Mouse (Mus musculus) midbrain, embryonic 15.5 days (tissue): ENCODE results near the gene Nkpd1. TPM values are rescaled to one million over a fixed set of nuclear protein-coding genes. Genes with fewer than 3 reads are reported as not detected.

ENCODE experiments used
- ATAC-seq: fragments of 200-750 bp; cut with Nextera tagmentation; replicated peaks from 2 replicates; pipeline ENCODE4 v1.8.0; 2017; ENCODE audit warnings: moderate TSS enrichment
- H3K27ac ChIP-seq: fragments of 300-500 bp; sonication (generic); 2 replicates; pipeline ENCODE4 v1.5.1; 2015; ENCODE audit warnings: mild to moderate bottlenecking, inconsistent platforms
- H3K27me3 ChIP-seq: fragments of 300-500 bp; sonication (generic); replicated peaks from 2 replicates; pipeline ENCODE4 v1.6.1; 2015; ENCODE audit warnings: inconsistent platforms
- H3K36me3 ChIP-seq: fragments of 300-500 bp; sonication (generic); replicated peaks from 2 replicates; pipeline ENCODE4 v1.6.1; 2015; ENCODE audit warnings: inconsistent platforms
- H3K4me1 ChIP-seq: fragments of 300-500 bp; sonication (generic); 2 replicates; pipeline ENCODE4 v1.6.1; 2015; ENCODE audit warnings: inconsistent platforms
- H3K4me2 ChIP-seq: fragments of 300-500 bp; sonication (generic); 2 replicates; pipeline ENCODE4 v1.6.1; 2015; ENCODE audit warnings: inconsistent platforms, mild to moderate bottlenecking, moderate library complexity
- H3K4me3 ChIP-seq: fragments of 300-500 bp; sonication (generic); 2 replicates; pipeline ENCODE4 v1.5.1; 2015; ENCODE audit warnings: mild to moderate bottlenecking, inconsistent platforms
- H3K9ac ChIP-seq: fragments of 300-500 bp; sonication (generic); 2 replicates; pipeline ENCODE4 v1.6.1; 2015; ENCODE audit warnings: mild to moderate bottlenecking, inconsistent platforms
- H3K9me3 ChIP-seq: fragments of 300-500 bp; sonication (generic); 2 replicates; pipeline ENCODE4 v1.6.1; 2016; ENCODE audit warnings: inconsistent platforms
- WGBS: fragments of 180-500 bp; shearing (Covaris S2); methylation state at CpG from one replicate; pipeline ENCODE4 v1.1.7; 2015; ENCODE audit warnings: mixed read lengths; 5-methylcytosine and 5-hydroxymethylcytosine counted together
- polyA plus RNA-seq: library from polyadenylated mRNA; unstranded; fragments of >200 nt; fragmentation: Nextera tagmentation; extraction: Ambion mirVana; gene quantifications from 2 replicates; pipeline ENCODE4 v1.2.1, GENCODE M21; 2015

The Nkpd1 gene
- polyA plus RNA-seq, 1 experiment from 2014 or later: 0.74 TPM

GRCm38 (mm10) chr7:19491731-19492130 is 25.9 kb upstream of the Nkpd1 start:
- H3K4me1 ChIP-seq: peaks cover 13% of the 10 kb centered on the region; the same call in 1 of the 2 replicates
- H3K4me3 ChIP-seq: peak overlapping the region; percentile 22
- no peak for ATAC-seq
- no peaks in the 10 kb centered on the region for H3K36me3 ChIP-seq
- peak overlapping the region; percentile 34 for H3K4me2 ChIP-seq
- H3K27ac ChIP-seq: no peak overlapping the region
- peak overlapping the region; percentile 13; the same call in 1 of the 2 replicates for H3K9ac ChIP-seq
- 4% methylated on average over 26 of the region's 26 CpGs for WGBS
- H3K9me3 ChIP-seq: no peaks in the 10 kb centered on the region
- peaks cover 59% of the 10 kb centered on the region for H3K27me3 ChIP-seq

DNA sequence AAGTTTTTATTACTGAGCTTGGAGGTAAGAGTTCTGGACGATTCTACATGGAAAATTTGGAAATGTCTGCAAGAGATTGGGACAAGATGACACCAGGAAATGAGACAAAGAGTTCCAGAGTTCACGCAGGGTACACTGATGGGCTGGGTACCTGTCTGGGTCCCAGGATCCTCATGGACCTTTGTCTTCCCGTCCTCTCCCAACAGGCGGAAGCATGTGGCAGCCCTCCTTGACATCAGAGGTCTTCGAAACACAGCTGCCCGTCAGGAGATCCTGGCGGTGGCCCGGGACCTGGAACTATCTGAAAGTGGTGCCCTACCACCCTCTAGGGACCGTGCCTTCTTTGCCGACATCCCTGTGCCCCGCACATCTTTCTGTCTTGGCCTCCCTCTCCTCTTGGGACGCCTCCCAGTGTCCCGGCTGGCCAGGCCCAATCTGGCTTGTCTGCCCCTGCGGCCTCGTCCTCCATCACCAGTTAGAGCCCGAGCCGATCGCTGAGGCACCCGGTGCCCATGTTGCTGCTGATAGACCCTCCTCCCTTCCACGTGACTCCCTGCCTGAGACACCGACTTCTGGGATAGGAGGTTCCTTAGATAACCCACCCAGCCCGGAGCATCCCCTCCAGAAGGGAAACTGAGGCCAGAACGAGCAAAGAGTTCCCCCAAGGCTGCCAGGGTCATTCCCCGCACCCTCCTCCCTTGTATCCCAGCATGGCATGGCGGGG is 22.7 kb upstream of the Nkpd1 start:
- 85% methylated on average over 25 of the region's 25 CpGs for WGBS

GRCm38 (mm10) chr7:19495521-19496213 is 22.0 kb upstream of the Nkpd1 start:
- no peak overlapping the region for H3K9ac ChIP-seq
- H3K36me3 ChIP-seq: no peaks in the 10 kb centered on the region
- no peak overlapping the region for H3K4me3 ChIP-seq
- 80% methylated on average over 20 of the region's 20 CpGs for WGBS
- no peak overlapping the region for H3K4me2 ChIP-seq
- no peak for ATAC-seq
- H3K4me1 ChIP-seq: peaks cover 5% of the 10 kb centered on the region; the same call in 1 of the 2 replicates
- no peak overlapping the region for H3K27ac ChIP-seq
- peaks cover 25% of the 10 kb centered on the region for H3K27me3 ChIP-seq
- H3K9me3 ChIP-seq: no peaks in the 10 kb centered on the region

More for the DNA sequence above, 22.7 kb upstream of the Nkpd1 start:
- H3K27ac ChIP-seq: no peak overlapping the region
- no peak overlapping the region for H3K4me2 ChIP-seq
- ATAC-seq: no peak
- no peak overlapping the region for H3K9ac ChIP-seq
- H3K4me3 ChIP-seq: no peak overlapping the region
- peaks cover 6% of the 10 kb centered on the region; the same call in 1 of the 2 replicates for H3K4me1 ChIP-seq
- H3K27me3 ChIP-seq: peaks cover 32% of the 10 kb centered on the region
- H3K9me3 ChIP-seq: no peaks in the 10 kb centered on the region
- H3K36me3 ChIP-seq: no peaks in the 10 kb centered on the region

GRCm38 (mm10) chr7:19496214-19496555 is 21.5 kb upstream of the Nkpd1 start:
- no peak overlapping the region for H3K4me3 ChIP-seq

DNA sequence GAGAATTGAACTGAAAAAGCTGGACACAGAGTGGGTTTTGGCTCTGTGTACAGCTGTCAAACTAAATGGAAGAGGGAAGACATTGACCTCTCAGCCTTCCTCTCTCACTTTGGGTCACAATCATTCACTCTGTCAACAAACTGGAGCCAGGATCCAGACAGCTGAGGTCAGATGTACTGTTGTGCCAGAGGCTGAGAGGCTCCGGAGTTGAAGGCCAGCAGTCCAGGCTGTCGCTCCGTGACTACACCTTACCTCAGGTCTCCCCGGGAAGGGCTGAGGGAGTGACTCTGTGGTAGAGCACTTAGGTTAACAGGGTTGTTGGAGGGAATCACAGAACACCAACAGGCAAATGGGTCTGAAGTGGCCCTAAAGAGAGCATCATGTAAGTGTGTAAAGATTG is 19.3 kb upstream of the Nkpd1 start:
- no peak overlapping the region for H3K4me3 ChIP-seq
- 0 out of 2 replicates have a peak, but pooled peaks cover 6% of the 10 kb centered on the region for H3K27me3 ChIP-seq
- no peaks in the 10 kb centered on the region for H3K4me1 ChIP-seq
- H3K4me2 ChIP-seq: no peak overlapping the region
- ATAC-seq: no peak
- WGBS: 90% methylated on average over 4 of the region's 4 CpGs
- H3K36me3 ChIP-seq: no peaks in the 10 kb centered on the region
- no peak overlapping the region for H3K9ac ChIP-seq
- H3K9me3 ChIP-seq: no peaks in the 10 kb centered on the region
- H3K27ac ChIP-seq: no peak overlapping the region

More at GRCm38 (mm10) chr7:19496214-19496555, 21.5 kb upstream of the Nkpd1 start:
- ATAC-seq: no peak
- Histone ChIP-seq H3K9ac (no peak overlapping the region), H3K27me3 (peaks cover 20% of the 10 kb centered on the region), H3K9me3 (no peaks in the 10 kb centered on the region), H3K4me2 (no peak overlapping the region), H3K27ac (no peak overlapping the region), H3K4me1 (peaks cover 5% of the 10 kb centered on the region; the same call in 1 of the 2 replicates), H3K36me3 (no peaks in the 10 kb centered on the region)
- 53% methylated on average over 5 of the region's 5 CpGs for WGBS

DNA sequence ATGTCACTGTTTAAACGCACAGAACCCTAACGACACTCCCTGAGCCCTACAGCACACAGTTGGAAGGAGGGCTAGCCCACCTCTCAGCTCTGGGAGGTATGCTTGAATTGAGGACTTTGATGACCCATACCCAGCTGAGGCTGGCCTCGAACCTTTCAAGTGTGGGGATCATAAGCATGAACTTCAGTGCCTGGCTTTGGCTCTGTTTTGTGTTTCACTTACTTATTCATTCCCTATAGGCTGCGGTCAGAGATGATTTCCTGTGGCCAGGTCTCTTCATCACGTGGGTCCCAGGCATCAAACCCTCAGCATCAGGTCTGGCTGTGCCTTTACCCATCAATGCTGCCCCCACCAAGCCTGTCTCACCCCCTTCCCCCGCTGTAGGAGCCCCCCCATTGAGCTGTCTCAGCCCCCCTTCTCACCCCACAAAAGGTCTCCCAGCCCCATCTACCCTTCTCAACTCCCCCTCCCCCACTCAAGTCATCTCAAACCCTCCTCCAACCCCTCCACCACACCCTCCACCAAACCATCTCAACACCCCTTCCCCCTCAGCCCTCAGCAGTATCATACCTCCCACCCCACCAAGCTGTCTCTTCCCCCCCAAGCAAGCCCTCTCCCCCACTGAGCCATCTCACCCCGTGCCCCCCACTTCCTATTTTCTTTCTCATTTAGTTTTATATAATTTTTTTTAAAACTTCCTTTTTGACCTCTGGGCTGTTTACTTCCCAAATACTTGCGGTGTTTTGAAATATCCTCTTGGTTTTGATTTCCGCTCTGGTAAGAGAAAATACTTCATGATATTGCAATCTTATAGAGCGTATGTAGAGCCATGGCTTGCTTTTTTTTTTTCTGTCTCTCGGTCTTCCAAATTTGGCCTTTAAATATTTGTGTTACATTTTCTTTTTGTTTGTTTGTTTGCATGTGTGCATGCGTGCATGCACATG is 16.9 kb upstream of the Nkpd1 start:
- Histone ChIP-seq H3K9ac (no peak overlapping the region), H3K36me3 (no peaks in the 10 kb centered on the region), H3K9me3 (no peaks in the 10 kb centered on the region), H3K27me3 (no peaks in the 10 kb centered on the region), H3K4me3 (no peak overlapping the region), H3K4me2 (no peak overlapping the region), H3K4me1 (no peaks in the 10 kb centered on the region), H3K27ac (no peak overlapping the region)
- WGBS: 78% methylated on average over 12 of the region's 12 CpGs
- ATAC-seq: no peak

- no peaks in the 10 kb centered on the region for H3K36me3 ChIP-seq
- no peak overlapping the region for H3K4me2 ChIP-seq
- no peaks in the 10 kb centered on the region for H3K9me3 ChIP-seq
- no peaks in the 10 kb centered on the region for H3K27me3 ChIP-seq
- peaks cover 7% of the 10 kb centered on the region; the same call in 1 of the 2 replicates for H3K4me1 ChIP-seq
- 79% methylated on average over 4 of the region's 4 CpGs for WGBS
- H3K27ac ChIP-seq: no peak overlapping the region
- H3K4me3 ChIP-seq: no peak overlapping the region
- no peak for ATAC-seq
- no peak overlapping the region for H3K9ac ChIP-seq
Observed at GRCm38 (mm10) chr7:19501658-19502057, 16.0 kb upstream of the Nkpd1 start.

- no peak for ATAC-seq
- 41% methylated on average over 5 of the region's 5 CpGs for WGBS
- H3K4me3 ChIP-seq: no peak overlapping the region
- H3K27ac ChIP-seq: no peak overlapping the region
- H3K9ac ChIP-seq: no peak overlapping the region
- peaks cover 16% of the 10 kb centered on the region for H3K4me1 ChIP-seq
- H3K36me3 ChIP-seq: no peaks in the 10 kb centered on the region
- no peaks in the 10 kb centered on the region for H3K9me3 ChIP-seq
- no peaks in the 10 kb centered on the region for H3K27me3 ChIP-seq
- no peak overlapping the region for H3K4me2 ChIP-seq
Observed at GRCm38 (mm10) chr7:19503481-19504068, 14.1 kb upstream of the Nkpd1 start.

- peak overlapping the region; percentile 77 for H3K4me3 ChIP-seq
- ATAC-seq: no peak
- peak overlapping the region; percentile 74 for H3K4me2 ChIP-seq
- no peaks in the 10 kb centered on the region for H3K36me3 ChIP-seq
- H3K9me3 ChIP-seq: no peaks in the 10 kb centered on the region
- no peaks in the 10 kb centered on the region for H3K27me3 ChIP-seq
- peaks cover 25% of the 10 kb centered on the region for H3K4me1 ChIP-seq
- 19% methylated on average over 6 of the region's 6 CpGs for whole genome bisulfite sequencing
- H3K27ac ChIP-seq: no peak overlapping the region
- H3K9ac ChIP-seq: no peak overlapping the region
Observed at GRCm38 (mm10) chr7:19506326-19506725, 11.3 kb upstream of the Nkpd1 start.

GRCm38 (mm10) chr7:19506969-19507611 is 10.5 kb upstream of the Nkpd1 start:
- peak overlapping the region; percentile 80 for H3K27ac ChIP-seq
- under 1% methylated on average over 71 of the region's 71 CpGs for WGBS
- no peaks in the 10 kb centered on the region for H3K27me3 ChIP-seq
- peak overlapping the region; percentile 77 for H3K4me3 ChIP-seq
- H3K9ac ChIP-seq: peak overlapping the region; percentile 51
- H3K4me2 ChIP-seq: peak overlapping the region; percentile 74
- H3K36me3 ChIP-seq: no peaks in the 10 kb centered on the region
- peak; percentile 31 for ATAC-seq
- peaks cover 25% of the 10 kb centered on the region for H3K4me1 ChIP-seq
- no peaks in the 10 kb centered on the region for H3K9me3 ChIP-seq

GRCm38 (mm10) chr7:19507612-19507981 is 10.0 kb upstream of the Nkpd1 start:
- Histone ChIP-seq H3K27ac (peak overlapping the region; percentile 80), H3K4me3 (peak overlapping the region; percentile 77), H3K36me3 (no peaks in the 10 kb centered on the region), H3K4me1 (peaks cover 25% of the 10 kb centered on the region), H3K9ac (peak overlapping the region; percentile 51), H3K27me3 (no peaks in the 10 kb centered on the region), H3K9me3 (no peaks in the 10 kb centered on the region), H3K4me2 (peak overlapping the region; percentile 74)
- 4% methylated on average over 18 of the region's 18 CpGs for WGBS
- no peak for ATAC-seq
